Mouse (Mus musculus): ENCODE data around the gene Hk3. TPM values are rescaled to one million over a fixed set of nuclear protein-coding genes. Genes with fewer than 3 reads are reported as not detected.

The Hk3 gene
- polyA plus RNA-seq, 1 experiment from 2014 or later = 0.40 TPM

DNA sequence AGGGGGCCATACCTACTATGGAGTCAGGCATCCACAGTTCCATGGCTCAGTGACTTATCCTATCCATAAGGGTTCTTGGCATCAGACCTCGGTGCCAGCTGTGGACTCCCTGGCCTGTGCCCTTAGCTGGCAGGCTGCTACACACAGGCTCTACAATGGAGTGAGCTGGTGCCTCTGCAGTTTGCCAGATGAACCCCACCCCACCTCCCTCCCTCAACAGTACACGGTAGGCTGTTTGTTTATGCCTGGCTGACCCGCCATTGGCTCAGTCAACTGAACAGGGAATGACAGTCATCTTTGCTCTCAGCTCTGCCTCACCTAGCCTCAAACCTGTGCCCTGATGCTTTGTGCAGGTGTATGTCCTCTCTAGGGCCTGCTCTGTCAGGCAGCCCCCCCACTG lies 45.6 kb downstream of the Hk3 start:
- H3K27me3 ChIP-seq = peaks cover 33% of the 10 kb centered on the region; the same call in 1 of the 2 replicates
- no peaks in the 10 kb centered on the region for H3K9me3 ChIP-seq
- WGBS = 66% methylated on average over 3 of the region's 3 CpGs
- H3K4me1 ChIP-seq (replicated peaks) = peaks cover 2% of the 10 kb centered on the region; the same call in 1 of the 2 replicates
- no peak overlapping the region for H3K4me2 ChIP-seq
- H3K4me3 ChIP-seq (replicated peaks) = no peak overlapping the region
- no peak for ATAC-seq (ENCODE audit: insufficient number of reproducible peaks, insufficient read depth, low FRiP score, low TSS enrichment, low read depth)
- no peaks in the 10 kb centered on the region for H3K36me3 ChIP-seq
- H3K9ac ChIP-seq (replicated peaks) = no peak overlapping the region
- H3K27ac ChIP-seq = no peak overlapping the region

DNA sequence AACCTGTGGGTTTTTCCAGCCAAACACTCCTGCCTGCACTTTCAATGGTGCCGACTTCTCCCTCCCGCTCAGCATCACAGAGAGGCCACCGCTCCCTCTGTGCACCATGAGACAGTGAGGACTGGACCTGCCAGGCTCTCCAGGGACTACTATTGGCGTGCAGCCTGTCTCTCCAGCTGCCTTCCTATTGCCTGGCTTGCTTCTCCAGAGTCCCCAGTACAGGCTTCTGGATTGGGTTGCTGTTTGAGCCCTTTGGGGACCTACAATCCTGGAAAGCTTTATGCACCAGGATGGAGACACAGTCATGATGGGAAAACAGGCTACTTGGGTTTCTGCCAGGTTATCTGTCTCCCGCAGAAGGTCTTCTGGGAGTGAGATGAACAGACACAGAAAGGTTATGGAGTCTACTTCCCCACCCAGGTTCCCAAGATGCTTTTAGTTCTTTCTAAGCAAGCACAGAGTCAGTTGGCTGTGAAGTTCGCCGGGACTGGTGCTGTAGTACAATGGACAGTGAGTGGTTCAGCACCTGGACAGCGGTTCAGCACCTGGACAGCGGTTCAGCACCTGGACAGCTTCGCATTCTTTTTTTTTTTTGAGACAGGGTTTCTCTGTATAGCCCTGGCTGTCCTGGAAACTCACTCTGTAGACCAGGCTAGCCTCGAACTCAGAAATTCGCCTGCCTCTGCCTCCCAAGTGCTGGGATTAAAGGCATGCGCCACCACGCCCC lies 50.5 kb downstream of the Hk3 start:
- no peaks in the 10 kb centered on the region for H3K4me1 ChIP-seq (replicated peaks)
- no peaks in the 10 kb centered on the region for H3K36me3 ChIP-seq
- no peak overlapping the region for H3K4me2 ChIP-seq
- 39% methylated on average over 14 of the region's 14 CpGs for WGBS
- H3K27ac ChIP-seq = no peak overlapping the region
- no peaks in the 10 kb centered on the region for H3K9me3 ChIP-seq
- ATAC-seq (ENCODE audit: insufficient number of reproducible peaks, insufficient read depth, low FRiP score, low TSS enrichment, low read depth) = no peak
- no peak overlapping the region for H3K9ac ChIP-seq (replicated peaks)
- H3K4me3 ChIP-seq (replicated peaks) = no peak overlapping the region
- peaks cover 16% of the 10 kb centered on the region; the same call in 1 of the 2 replicates for H3K27me3 ChIP-seq

GRCm38 (mm10) chr13:54969513-54969912 lies 51.7 kb downstream of the Hk3 start:
- Histone ChIP-seq H3K4me3 (replicated peaks) (no peak overlapping the region), H3K27ac (no peak overlapping the region), H3K4me1 (replicated peaks) (no peaks in the 10 kb centered on the region), H3K4me2 (no peak overlapping the region), H3K36me3 (no peaks in the 10 kb centered on the region), H3K27me3 (peaks cover 14% of the 10 kb centered on the region; the same call in 1 of the 2 replicates), H3K9ac (replicated peaks) (no peak overlapping the region), H3K9me3 (no peaks in the 10 kb centered on the region)
- 51% methylated on average over 9 of the region's 9 CpGs for WGBS
- ATAC-seq (ENCODE audit: insufficient number of reproducible peaks, insufficient read depth, low FRiP score, low TSS enrichment, low read depth) = no peak

DNA sequence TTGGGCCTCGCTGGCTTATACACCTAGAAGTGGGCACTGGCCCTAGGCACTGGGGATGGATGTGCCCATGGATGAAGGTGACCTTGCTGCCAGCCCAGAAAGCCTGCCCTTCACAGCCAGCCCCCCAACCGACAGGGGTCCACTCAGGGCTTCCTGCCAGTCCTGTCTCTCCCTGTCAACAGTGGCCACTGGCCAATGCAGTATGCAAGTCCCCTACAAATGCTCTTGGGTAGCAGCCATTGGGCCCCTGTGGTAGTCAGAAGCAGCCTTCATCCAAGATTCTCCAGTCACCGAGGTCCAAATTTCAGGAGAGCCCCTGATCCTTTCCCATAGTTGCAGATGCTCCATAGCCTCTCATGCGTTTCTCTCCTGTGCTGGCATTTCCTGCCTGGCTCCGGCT lies 52.5 kb downstream of the Hk3 start:
- Histone ChIP-seq H3K27me3 (peaks cover 14% of the 10 kb centered on the region; the same call in 1 of the 2 replicates), H3K4me3 (replicated peaks) (no peak overlapping the region), H3K27ac (no peak overlapping the region), H3K36me3 (no peaks in the 10 kb centered on the region), H3K9ac (replicated peaks) (no peak overlapping the region), H3K4me1 (replicated peaks) (0 out of 2 replicates have a peak, but pooled peaks cover 1% of the 10 kb centered on the region), H3K4me2 (no peak overlapping the region), H3K9me3 (no peaks in the 10 kb centered on the region)
- ATAC-seq (ENCODE audit: insufficient number of reproducible peaks, insufficient read depth, low FRiP score, low TSS enrichment, low read depth) = no peak
- WGBS = 63% methylated on average over 5 of the region's 5 CpGs

DNA sequence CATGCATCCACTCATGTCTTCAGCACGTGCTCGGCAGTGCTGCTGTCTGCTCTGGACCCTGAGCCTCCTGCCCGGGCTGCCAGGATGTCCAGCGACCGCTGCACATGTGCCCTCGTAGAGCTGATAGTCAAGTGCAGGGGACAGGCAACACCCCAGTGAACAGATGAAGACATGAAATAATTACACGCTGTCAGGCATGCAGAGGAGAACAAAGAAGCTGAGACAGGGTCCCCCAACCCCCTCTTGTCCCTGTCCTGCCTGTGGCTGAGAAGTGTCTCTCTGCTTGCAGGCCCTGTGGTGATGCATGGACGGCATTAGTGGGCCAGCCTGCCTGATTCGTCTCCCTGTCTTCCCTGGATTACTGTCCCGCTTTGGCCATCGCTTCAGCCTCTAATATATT lies 53.7 kb downstream of the Hk3 start:
- H3K27me3 ChIP-seq = peaks cover 8% of the 10 kb centered on the region; the same call in 1 of the 2 replicates
- ATAC-seq (ENCODE audit: insufficient number of reproducible peaks, insufficient read depth, low FRiP score, low TSS enrichment, low read depth) = no peak

DNA sequence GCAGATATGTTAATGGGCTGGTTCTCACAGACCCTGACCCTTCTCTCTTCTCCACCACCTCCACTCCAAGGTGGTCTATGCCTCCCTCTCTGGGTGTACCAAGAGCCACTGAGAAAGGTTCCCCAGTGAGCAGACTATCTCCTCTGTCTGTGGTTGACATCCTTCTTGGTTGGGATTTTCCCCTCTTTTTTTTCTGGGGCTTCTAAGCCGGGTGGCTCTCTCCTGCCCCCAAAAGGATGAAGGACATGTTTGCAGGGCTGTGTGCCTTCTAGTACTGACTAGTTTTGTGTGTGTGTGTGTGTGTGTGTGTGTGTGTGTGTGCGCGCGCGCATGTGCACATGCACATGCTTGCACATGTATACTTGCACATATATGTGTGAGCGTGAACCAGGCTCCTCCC lies 55.9 kb downstream of the Hk3 start:
- no peak overlapping the region for H3K27ac ChIP-seq
- WGBS = 87% methylated on average over 5 of the region's 6 CpGs
- no peak for ATAC-seq (ENCODE audit: insufficient number of reproducible peaks, insufficient read depth, low FRiP score, low TSS enrichment, low read depth)
- H3K9me3 ChIP-seq = no peaks in the 10 kb centered on the region
- no peak overlapping the region for H3K4me3 ChIP-seq (replicated peaks)
- peaks cover 6% of the 10 kb centered on the region; the same call in 1 of the 2 replicates for H3K27me3 ChIP-seq
- no peak overlapping the region for H3K9ac ChIP-seq (replicated peaks)
- H3K4me1 ChIP-seq (replicated peaks) = 0 out of 2 replicates have a peak, but pooled peaks cover 4% of the 10 kb centered on the region
- H3K4me2 ChIP-seq = no peak overlapping the region
- H3K36me3 ChIP-seq = no peaks in the 10 kb centered on the region

More for the DNA sequence above, 53.7 kb downstream of the Hk3 start:
- Histone ChIP-seq H3K9ac (replicated peaks) (no peak overlapping the region), H3K9me3 (no peaks in the 10 kb centered on the region), H3K27ac (no peak overlapping the region), H3K36me3 (no peaks in the 10 kb centered on the region), H3K4me1 (replicated peaks) (0 out of 2 replicates have a peak, but pooled peaks cover 4% of the 10 kb centered on the region), H3K4me2 (no peak overlapping the region), H3K4me3 (replicated peaks) (no peak overlapping the region)
- 77% methylated on average over 11 of the region's 11 CpGs for WGBS

GRCm38 (mm10) chr13:54960491-54960890 lies 60.7 kb downstream of the Hk3 start:
- no peak overlapping the region for H3K4me3 ChIP-seq (replicated peaks)
- H3K9ac ChIP-seq (replicated peaks) = no peak overlapping the region
- ATAC-seq (ENCODE audit: insufficient number of reproducible peaks, insufficient read depth, low FRiP score, low TSS enrichment, low read depth) = no peak
- WGBS = 71% methylated on average over 3 of the region's 3 CpGs
- no peak overlapping the region for H3K4me2 ChIP-seq
- no peaks in the 10 kb centered on the region for H3K9me3 ChIP-seq
- H3K27ac ChIP-seq = no peak overlapping the region
- peaks cover 20% of the 10 kb centered on the region; the same call in 1 of the 2 replicates for H3K4me1 ChIP-seq (replicated peaks)
- no peaks in the 10 kb centered on the region for H3K36me3 ChIP-seq
- H3K27me3 ChIP-seq = peaks cover 43% of the 10 kb centered on the region

GRCm38 (mm10) chr13:54959842-54960241 lies 61.3 kb downstream of the Hk3 start:
- H3K9ac ChIP-seq (replicated peaks) = no peak overlapping the region
- H3K4me1 ChIP-seq (replicated peaks) = peaks cover 20% of the 10 kb centered on the region; the same call in 1 of the 2 replicates
- 59% methylated on average over 6 of the region's 6 CpGs for WGBS
- H3K36me3 ChIP-seq = no peaks in the 10 kb centered on the region
- H3K4me3 ChIP-seq (replicated peaks) = no peak overlapping the region
- no peaks in the 10 kb centered on the region for H3K9me3 ChIP-seq
- no peak overlapping the region for H3K27ac ChIP-seq
- H3K27me3 ChIP-seq = peaks cover 49% of the 10 kb centered on the region
- no peak overlapping the region for H3K4me2 ChIP-seq
- no peak for ATAC-seq (ENCODE audit: insufficient number of reproducible peaks, insufficient read depth, low FRiP score, low TSS enrichment, low read depth)

DNA sequence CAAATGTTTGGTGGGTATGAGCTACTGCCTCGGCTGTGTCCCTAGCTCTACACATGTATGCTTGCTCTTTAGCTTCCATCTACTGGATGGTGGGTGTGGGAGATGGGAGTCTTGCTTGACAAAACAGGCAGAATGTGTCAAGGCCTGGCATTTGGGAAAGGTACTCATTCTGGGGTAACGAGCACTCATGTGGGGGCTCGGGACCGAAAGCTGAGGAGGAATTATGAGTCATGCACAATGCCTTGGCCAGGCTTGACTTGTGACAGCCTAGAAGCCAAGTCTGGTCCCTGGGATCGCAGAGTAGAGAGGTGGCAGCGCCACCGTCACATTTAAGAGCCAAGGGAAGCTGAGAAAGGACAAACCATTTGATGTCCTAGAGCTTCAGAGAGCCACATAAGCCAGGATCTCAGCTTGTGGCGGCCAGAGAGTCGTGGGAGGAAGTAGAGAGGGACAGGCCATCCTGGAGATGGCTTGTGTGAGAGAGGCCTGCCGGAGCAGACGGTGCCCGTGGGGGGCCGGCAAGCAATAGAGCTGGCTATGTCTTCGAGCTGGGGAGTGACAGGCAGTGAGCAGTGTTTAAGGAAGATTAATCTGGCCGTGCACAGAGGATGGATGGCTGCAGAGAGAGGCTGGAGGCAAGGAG lies 62.0 kb downstream of the Hk3 start:
- ATAC-seq (ENCODE audit: insufficient number of reproducible peaks, insufficient read depth, low FRiP score, low TSS enrichment, low read depth) = no peak
- Histone ChIP-seq H3K27ac (no peak overlapping the region), H3K4me2 (no peak overlapping the region), H3K4me3 (replicated peaks) (no peak overlapping the region), H3K36me3 (no peaks in the 10 kb centered on the region), H3K27me3 (peaks cover 56% of the 10 kb centered on the region), H3K9ac (replicated peaks) (no peak overlapping the region), H3K4me1 (replicated peaks) (peaks cover 20% of the 10 kb centered on the region; the same call in 1 of the 2 replicates), H3K9me3 (no peaks in the 10 kb centered on the region)
- 51% methylated on average over 15 of the region's 15 CpGs for WGBS

- no peaks in the 10 kb centered on the region for H3K9me3 ChIP-seq
- no peaks in the 10 kb centered on the region for H3K36me3 ChIP-seq
- H3K27ac ChIP-seq = no peak overlapping the region
- H3K4me1 ChIP-seq (replicated peaks) = peaks cover 16% of the 10 kb centered on the region; the same call in 1 of the 2 replicates
- H3K4me2 ChIP-seq = no peak overlapping the region
- H3K9ac ChIP-seq (replicated peaks) = no peak overlapping the region
- 42% methylated on average over 7 of the region's 7 CpGs for WGBS
- H3K4me3 ChIP-seq (replicated peaks) = no peak overlapping the region
- H3K27me3 ChIP-seq = peaks cover 75% of the 10 kb centered on the region
- no peak for ATAC-seq (ENCODE audit: insufficient number of reproducible peaks, insufficient read depth, low FRiP score, low TSS enrichment, low read depth)
Measured at GRCm38 (mm10) chr13:54957281-54957680, 63.9 kb downstream of the Hk3 start.
